Mouse (Mus musculus) neural tube, embryonic 13.5 days (tissue): Measurements from ENCODE around the gene Mboat7. TPM values are rescaled to one million over a fixed set of nuclear protein-coding genes. Genes with fewer than 3 reads are reported as not detected.
A peak's percentile ranks its signal among the peaks of the same experiment; 100 is the strongest.

ENCODE experiments used
- ATAC-seq: fragments of 200-750 bp; cut with Nextera tagmentation; 2 replicates; pipeline ENCODE4 v1.8.0; 2017; ENCODE audit warnings: low read depth, mild to moderate bottlenecking, moderate TSS enrichment, moderate library complexity
- H3K27ac ChIP-seq: fragments of 300-500 bp; sonication (generic); replicated peaks from 2 replicates; pipeline ENCODE4 v1.5.1; 2015; ENCODE audit warnings: moderate library complexity, mild to moderate bottlenecking, inconsistent platforms
- H3K27me3 ChIP-seq: fragments of 300-500 bp; sonication (generic); 2 replicates; pipeline ENCODE4 v1.6.1; 2015; ENCODE audit warnings: mild to moderate bottlenecking, inconsistent platforms
- H3K36me3 ChIP-seq: fragments of 300-500 bp; sonication (generic); 2 replicates; pipeline ENCODE4 v1.6.1; 2015; ENCODE audit warnings: mild to moderate bottlenecking, inconsistent platforms
- H3K4me1 ChIP-seq: fragments of 300-500 bp; sonication (generic); replicated peaks from 2 replicates; pipeline ENCODE4 v1.6.1; 2015; ENCODE audit warnings: inconsistent platforms
- H3K4me2 ChIP-seq: fragments of 300-500 bp; sonication (generic); 2 replicates; pipeline ENCODE4 v1.6.1; 2015; ENCODE audit warnings: inconsistent platforms, mild to moderate bottlenecking, moderate library complexity
- H3K4me3 ChIP-seq: fragments of 300-500 bp; sonication (generic); 2 replicates; pipeline ENCODE4 v1.5.1; 2015; ENCODE audit warnings: mild to moderate bottlenecking, inconsistent platforms
- H3K9ac ChIP-seq: fragments of 300-500 bp; sonication (generic); 2 replicates; pipeline ENCODE4 v1.6.1; 2015; ENCODE audit warnings: moderate library complexity, mild to moderate bottlenecking, inconsistent platforms
- H3K9me3 ChIP-seq: fragments of 300-500 bp; sonication (generic); 2 replicates; pipeline ENCODE4 v1.6.1; 2016; ENCODE audit warnings: inconsistent platforms
- WGBS: fragments of 180-500 bp; shearing (Covaris S2); methylation state at CpG from one replicate; pipeline ENCODE4 v1.1.7; 2015; 5-methylcytosine and 5-hydroxymethylcytosine counted together
- polyA plus RNA-seq: library from polyadenylated mRNA; unstranded; fragments of >200 nt; fragmentation: Nextera tagmentation; extraction: Ambion mirVana; gene quantifications from 2 replicates; pipeline ENCODE4 v1.2.1, GENCODE M21; 2015

Mboat7 gene
- polyA plus RNA-seq, 1 experiment from 2014 or later = 58.7 TPM

GRCm38 (mm10) chr7:3685400-3686187, 7.7 kb downstream of the Mboat7 start:
- peaks cover 24% of the 10 kb centered on the region for H3K4me1 ChIP-seq
- H3K9ac ChIP-seq = peak overlapping the region; percentile 34; the same call in 1 of the 2 replicates
- no peak overlapping the region for H3K27ac ChIP-seq
- H3K4me2 ChIP-seq = no peak overlapping the region
- no peak for ATAC-seq
- 77% methylated on average over 31 of the region's 31 CpGs for WGBS
- no peaks in the 10 kb centered on the region for H3K9me3 ChIP-seq
- no peaks in the 10 kb centered on the region for H3K27me3 ChIP-seq
- H3K36me3 ChIP-seq = peaks cover 47% of the 10 kb centered on the region
- H3K4me3 ChIP-seq = no peak overlapping the region

GRCm38 (mm10) chr7:3684698-3685097, 8.6 kb downstream of the Mboat7 start:
- Histone ChIP-seq H3K36me3 (peaks cover 48% of the 10 kb centered on the region), H3K9me3 (no peaks in the 10 kb centered on the region), H3K27ac (peak overlapping the region; percentile 76), H3K4me3 (no peak overlapping the region), H3K27me3 (no peaks in the 10 kb centered on the region), H3K4me2 (no peak overlapping the region), H3K9ac (peak overlapping the region; percentile 43; the same call in 1 of the 2 replicates), H3K4me1 (peaks cover 24% of the 10 kb centered on the region)
- 67% methylated on average over 8 of the region's 8 CpGs for WGBS
- ATAC-seq = peak; percentile 34; the same call in 1 of the 2 replicates

GRCm38 (mm10) chr7:3683908-3684550, 9.3 kb downstream of the Mboat7 start:
- WGBS = 62% methylated on average over 10 of the region's 10 CpGs
- Histone ChIP-seq H3K4me3 (no peak overlapping the region), H3K9ac (peak overlapping the region; percentile 43; the same call in 1 of the 2 replicates), H3K27me3 (no peaks in the 10 kb centered on the region), H3K4me1 (peaks cover 24% of the 10 kb centered on the region), H3K4me2 (no peak overlapping the region), H3K9me3 (no peaks in the 10 kb centered on the region), H3K27ac (peak overlapping the region; percentile 76), H3K36me3 (peaks cover 53% of the 10 kb centered on the region)
- ATAC-seq = peak; percentile 51

GRCm38 (mm10) chr7:3677342-3677741, 16.0 kb downstream of the Mboat7 start, which contains the start of gene Tmc4:
TSS of gene Tmc4 (minus strand) at chr7:3677553.
- H3K27ac ChIP-seq = no peak within 1 kb of the TSS
- WGBS = 59% methylated on average over 9 of the region's 9 CpGs
- no peaks in the 10 kb centered on the region for H3K4me1 ChIP-seq
- no peak within 1 kb of the TSS for H3K4me2 ChIP-seq
- H3K36me3 ChIP-seq = peaks cover 29% of the 10 kb centered on the region
- no peaks in the 10 kb centered on the region for H3K9me3 ChIP-seq
- H3K4me3 ChIP-seq = no peak within 1 kb of the TSS
- H3K9ac ChIP-seq = no peak within 1 kb of the TSS
- no peaks in the 10 kb centered on the region for H3K27me3 ChIP-seq
- ATAC-seq = no peak

- Histone ChIP-seq H3K36me3 (peaks cover 29% of the 10 kb centered on the region), H3K4me2 (no peak overlapping the region), H3K9me3 (no peaks in the 10 kb centered on the region), H3K4me1 (no peaks in the 10 kb centered on the region), H3K27ac (no peak overlapping the region), H3K9ac (no peak overlapping the region), H3K4me3 (no peak overlapping the region), H3K27me3 (no peaks in the 10 kb centered on the region)
- ATAC-seq = no peak
- WGBS = 88% methylated on average over 12 of the region's 12 CpGs
Observed at GRCm38 (mm10) chr7:3676371-3676770, 17.0 kb downstream of the Mboat7 start.

GRCm38 (mm10) chr7:3675228-3675548, 18.1 kb downstream of the Mboat7 start:
- no peak; the same call in 1 of the 2 replicates for ATAC-seq
- no peak overlapping the region for H3K4me2 ChIP-seq
- peaks cover 20% of the 10 kb centered on the region for H3K36me3 ChIP-seq
- no peak overlapping the region for H3K9ac ChIP-seq
- no peak overlapping the region for H3K4me3 ChIP-seq
- H3K9me3 ChIP-seq = no peaks in the 10 kb centered on the region
- no peak overlapping the region for H3K27ac ChIP-seq
- H3K27me3 ChIP-seq = no peaks in the 10 kb centered on the region
- H3K4me1 ChIP-seq = no peaks in the 10 kb centered on the region
- 77% methylated on average over 3 of the region's 3 CpGs for WGBS

- Histone ChIP-seq H3K4me3 (no peak overlapping the region), H3K27me3 (no peaks in the 10 kb centered on the region), H3K9ac (no peak overlapping the region), H3K9me3 (no peaks in the 10 kb centered on the region), H3K27ac (no peak overlapping the region), H3K4me1 (no peaks in the 10 kb centered on the region), H3K36me3 (peaks cover 18% of the 10 kb centered on the region), H3K4me2 (no peak overlapping the region)
- peak; percentile 89 for ATAC-seq
- WGBS = 69% methylated on average over 10 of the region's 10 CpGs
Observed at GRCm38 (mm10) chr7:3674507-3675227, 18.7 kb downstream of the Mboat7 start.

GRCm38 (mm10) chr7:3666921-3667391, 26.4 kb downstream of the Mboat7 start:
- 21% methylated on average over 14 of the region's 14 CpGs for WGBS

GRCm38 (mm10) chr7:3665215-3666114, 27.9 kb downstream of the Mboat7 start, which contains the start of gene Leng1:
TSS of gene Leng1 (minus strand) at chr7:3665840.
- Histone ChIP-seq H3K4me1 (peaks cover 22% of the 10 kb centered on the region), H3K27ac (peak within 1 kb of the TSS; percentile 80), H3K4me2 (peak within 1 kb of the TSS; percentile 78), H3K9ac (peak within 1 kb of the TSS; percentile 79), H3K9me3 (no peaks in the 10 kb centered on the region), H3K36me3 (peaks cover 25% of the 10 kb centered on the region), H3K4me3 (peak within 1 kb of the TSS; percentile 62), H3K27me3 (no peaks in the 10 kb centered on the region)
- peak; percentile 99 for ATAC-seq
- 4% methylated on average over 45 of the region's 45 CpGs for WGBS

More at GRCm38 (mm10) chr7:3666921-3667391, 26.4 kb downstream of the Mboat7 start:
- H3K27ac ChIP-seq = no peak overlapping the region
- H3K9ac ChIP-seq = no peak overlapping the region
- peaks cover 11% of the 10 kb centered on the region for H3K36me3 ChIP-seq
- ATAC-seq = no peak
- no peaks in the 10 kb centered on the region for H3K9me3 ChIP-seq
- no peak overlapping the region for H3K4me3 ChIP-seq
- H3K27me3 ChIP-seq = no peaks in the 10 kb centered on the region
- H3K4me1 ChIP-seq = peaks cover 22% of the 10 kb centered on the region
- H3K4me2 ChIP-seq = 0 out of 2 replicates have a peak overlapping the region, but pooled peaks have one; percentile 4

- Histone ChIP-seq H3K4me3 (peak overlapping the region; percentile 62), H3K36me3 (peaks cover 33% of the 10 kb centered on the region), H3K27ac (peak overlapping the region; percentile 79), H3K4me1 (peaks cover 22% of the 10 kb centered on the region), H3K9ac (peak overlapping the region; percentile 79), H3K27me3 (no peaks in the 10 kb centered on the region), H3K9me3 (no peaks in the 10 kb centered on the region), H3K4me2 (peak overlapping the region; percentile 78)
- ATAC-seq = peak; percentile 28
- WGBS = 33% methylated on average over 15 of the region's 15 CpGs
Observed at GRCm38 (mm10) chr7:3664524-3665214, 28.7 kb downstream of the Mboat7 start.

GRCm38 (mm10) chr7:3658578-3658977, 34.7 kb downstream of the Mboat7 start:
- Histone ChIP-seq H3K4me1 (peaks cover 4% of the 10 kb centered on the region), H3K9ac (no peak overlapping the region), H3K4me3 (no peak overlapping the region), H3K9me3 (no peaks in the 10 kb centered on the region), H3K4me2 (no peak overlapping the region), H3K27ac (no peak overlapping the region), H3K36me3 (peaks cover 93% of the 10 kb centered on the region), H3K27me3 (no peaks in the 10 kb centered on the region)
- ATAC-seq = no peak
- 97% methylated on average over 14 of the region's 14 CpGs for WGBS
